Mouse (Mus musculus) cerebellum, adult 2 months (tissue): ENCODE measurements around the gene Slc22a5.

Experiments used
- CTCF ChIP-seq: fragments of 200-500 bp; IDR thresholded peaks from 2 replicates; pipeline ENCODE4 v1.5.1; 2011; ENCODE audit warnings: low read depth, mild to moderate bottlenecking, control low read depth, low read length, moderate library complexity, borderline replicate concordance; ENCODE audit not compliant: insufficient read depth
- POLR2A ChIP-seq: fragments of 200-500 bp; IDR thresholded peaks from 2 replicates; pipeline ENCODE4 v1.6.1; 2011; ENCODE audit warnings: low read length, control low read depth, borderline replicate concordance; ENCODE audit not compliant: insufficient read depth

DNA sequence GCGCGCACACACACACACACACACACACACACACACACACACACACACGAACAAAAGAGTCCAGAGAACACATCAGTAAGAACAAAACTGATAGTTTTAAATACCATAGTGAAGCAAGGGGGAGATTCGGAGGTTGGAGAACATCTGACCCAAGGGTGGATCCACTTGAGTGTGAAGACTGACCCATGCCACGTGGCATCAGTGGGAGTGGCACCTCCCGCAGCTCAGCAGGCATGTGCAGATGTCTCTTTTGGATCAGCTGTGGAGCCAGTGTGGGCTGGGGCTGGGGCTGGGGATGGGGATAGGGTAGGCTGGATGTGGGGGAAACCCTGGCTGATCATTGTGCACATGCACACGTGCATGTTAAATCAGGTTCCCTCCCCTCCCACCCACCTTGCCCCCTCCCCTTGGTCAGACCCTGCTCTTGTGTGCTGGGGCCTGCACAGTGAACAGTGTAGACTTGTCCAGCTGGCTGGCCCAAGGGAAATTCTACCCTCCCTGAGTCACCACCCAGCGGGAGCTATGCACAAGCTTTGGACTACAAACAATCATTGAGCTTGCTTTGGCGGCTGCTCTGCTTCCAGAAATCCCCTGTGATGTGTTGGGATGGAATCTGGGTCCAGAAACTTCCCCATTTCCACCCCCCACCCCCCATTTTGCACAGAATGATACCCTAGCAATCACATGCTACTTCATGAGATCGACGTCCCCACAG, 70.1 kb downstream of the Slc22a5 start:
- TF ChIP-seq CTCF (no peak), POLR2A (no peak)
